Comparison of ENCODE assay signal across 24 mouse cellular contexts in the genomic region with DNA sequence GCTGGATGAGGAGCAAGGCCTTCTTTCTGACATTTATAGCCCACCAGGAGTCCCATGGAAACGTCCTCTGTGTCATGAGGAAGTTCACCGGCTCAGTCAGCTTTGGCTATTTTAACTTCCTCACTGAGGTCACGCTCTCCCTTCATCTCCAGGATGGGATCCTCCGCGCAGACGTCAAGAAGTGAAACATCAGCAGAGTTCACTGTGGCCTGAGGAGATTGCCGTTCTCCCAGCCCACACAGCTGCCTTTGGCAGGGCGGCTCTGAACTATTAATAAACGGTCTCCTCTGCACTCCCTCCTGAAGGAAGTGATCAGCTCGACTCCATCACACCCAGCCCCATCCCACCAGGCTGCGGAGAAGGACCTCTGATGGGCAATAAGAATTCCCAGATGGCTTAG. TPM values are rescaled to one million over a fixed set of nuclear protein-coding genes. Genes with fewer than 3 reads are reported as not detected.
DNase-seq lines count a peak whose midpoint lies in the region; ATAC-seq lines count a peak whose summit lies in the region.
"Had no signal": no experiment of that assay in that cellular context is flagged by ENCODE, and none has a peak within 500 bp of the region (broad histone marks: within the 10 kb centered on the region; RNA-seq: fewer than 3 reads in every experiment).

No protein-coding gene starts in this region.

- no peaks in the 10 kb centered on the region for H3K9me3 ChIP-seq in heart, embryonic 11.5 days (replicated peaks; ENCODE audit: control insufficient read depth, low read length)
- H3K9me3 ChIP-seq: neural tube, embryonic 15.5 days had no signal

- no peak overlapping the region for H3K4me3 ChIP-seq in heart, embryonic 11.5 days (ENCODE audit: low read depth, low read length)
- H3K4me3 ChIP-seq: forebrain, embryonic 12.5 days; heart, embryonic 13.5 days; hindbrain, embryonic 12.5 days; midbrain, embryonic 13.5 days; neural tube, embryonic 15.5 days had no signal

- H3K36me3 ChIP-seq in heart, embryonic 11.5 days (ENCODE audit: control insufficient read depth, insufficient read depth, low read length) = no peaks in the 10 kb centered on the region
- H3K36me3 ChIP-seq: forebrain, embryonic 12.5 days; heart, embryonic 13.5 days; hindbrain, embryonic 12.5 days; midbrain, embryonic 13.5 days; neural tube, embryonic 15.5 days had no signal

- peak; percentile 5 to 72 for DNase-seq in heart, adult 18-20 months
- DNase-seq in layer of hippocampus, adult 11-12 months (ENCODE audit: low spot score) = peak; percentile 24
- no peak for DNase-seq in layer of hippocampus, adult 18-20 months (ENCODE audit: low spot score in 2 of 2)
- DNase-seq in gastrocnemius, postnatal 25 days = peak; percentile 21
- DNase-seq in heart, postnatal 4 days = peak; percentile 6
- no peak for DNase-seq in frontal cortex, postnatal 25 days (ENCODE audit: low spot score in 2 of 2)
- DNase-seq: cerebellum, postnatal 14 days; left cerebral cortex, postnatal 4 days; right cerebral cortex, postnatal 4 days; thymus, postnatal 36 days had no signal

- ATAC-seq in heart, embryonic 11.5 days (replicated peaks; ENCODE audit: insufficient number of reproducible peaks, low FRiP score, low TSS enrichment) = no peak
- ATAC-seq: activated CD4-positive, CD25-positive, alpha-beta regulatory T cell, adult 4 months; midbrain, embryonic 13.5 days; Patski had no signal

- H3K4me1 ChIP-seq in heart, embryonic 11.5 days (ENCODE audit: control insufficient read depth, insufficient read depth, low read length) = no peaks in the 10 kb centered on the region
- H3K4me1 ChIP-seq: forebrain, embryonic 12.5 days; heart, embryonic 13.5 days had no signal

- H3K27me3 ChIP-seq in heart, embryonic 11.5 days (ENCODE audit: control insufficient read depth, insufficient read depth, low read length) = no peaks in the 10 kb centered on the region
- H3K27me3 ChIP-seq: heart, embryonic 13.5 days; midbrain, embryonic 13.5 days; neural tube, embryonic 15.5 days had no signal

- H3K9ac ChIP-seq in heart, embryonic 11.5 days (ENCODE audit: low read depth, low read length) = no peak overlapping the region
- H3K9ac ChIP-seq: forebrain, embryonic 12.5 days; heart, embryonic 13.5 days; hindbrain, embryonic 12.5 days; midbrain, embryonic 13.5 days; neural tube, embryonic 15.5 days had no signal

- H3K27ac ChIP-seq in heart, embryonic 11.5 days (ENCODE audit: low read depth, low read length) = no peak overlapping the region
- H3K27ac ChIP-seq: forebrain, embryonic 12.5 days; heart, embryonic 13.5 days; hindbrain, embryonic 12.5 days; macrophage; midbrain, embryonic 13.5 days; neural tube, embryonic 15.5 days had no signal

- WGBS in heart, embryonic 11.5 days (ENCODE audit: insufficient replicate concordance) = 61% methylated on average over 11 of the region's 11 CpGs

- no peak overlapping the region for H3K4me2 ChIP-seq in heart, embryonic 11.5 days
- H3K4me2 ChIP-seq: forebrain, embryonic 12.5 days; heart, embryonic 13.5 days; hindbrain, embryonic 12.5 days; liver, embryonic 11.5 days; midbrain, embryonic 13.5 days; neural tube, embryonic 15.5 days had no signal

RNA-seq across cellular contexts. Expression of gene Aym1, which starts 45.6 kb away (rescaled TPM):
- not detected for total RNA-seq in heart, adult 18-20 months (2021)
- not detected in 2 replicates for polyA plus RNA-seq in heart, embryonic 11.5 days (2014; fragmentation: Nextera tagmentation; extraction: Ambion mirVana)
- total RNA-seq in layer of hippocampus, adult 18-20 months (2021) = not detected
- total RNA-seq in gastrocnemius, postnatal 25 days (2021) = not detected
- not detected for total RNA-seq in heart, postnatal 4 days (2021)
- total RNA-seq: left cerebral cortex, adult 18-20 months; left cerebral cortex, postnatal 4 days had no signal
- polyA plus RNA-seq: activated CD4-positive, CD25-positive, alpha-beta regulatory T cell, adult 4 months; forebrain, embryonic 12.5 days; frontal cortex, adult 2 months; heart, embryonic 13.5 days; hindbrain, embryonic 12.5 days; intestine, embryonic 14.5 days; large intestine, adult 2 months; liver, embryonic 11.5 days; macrophage; midbrain, embryonic 13.5 days; neural tube, embryonic 15.5 days; Patski had no signal

Comparison
In these comparisons a context has a peak if more than half of its experiments do, and no peak if none do; other contexts are left out.
1. DNase-seq: peak in heart, adult 18-20 months (2 of 2), layer of hippocampus, adult 11-12 months (single experiment), gastrocnemius, postnatal 25 days (single experiment) and heart, postnatal 4 days (single experiment); none in layer of hippocampus, adult 18-20 months (0 of 2) and frontal cortex, postnatal 25 days (0 of 2).